Mouse (Mus musculus) lung, postnatal 25 days (tissue): Measurements from ENCODE around the gene Nup155.

ENCODE experiments used
- DNase-seq: peaks from one replicate; pipeline ENCODE4 v3.0.0; 2022; ENCODE audit warnings: low spot score

Gene Nup155

GRCm38 (mm10) chr15:8190435-8190834, 81.4 kb downstream of the Nup155 start:
- no peak for DNase-seq

- no peak for DNase-seq
Measured at GRCm38 (mm10) chr15:8200317-8200716, 91.2 kb downstream of the Nup155 start.

GRCm38 (mm10) chr15:8208362-8208761, 99.3 kb downstream of the Nup155 start:
- no peak for DNase-seq
